Mouse (Mus musculus): Measurements from ENCODE around the gene Tbata. TPM values are rescaled to one million over a fixed set of nuclear protein-coding genes. Genes with fewer than 3 reads are reported as not detected.

Tbata gene
- polyA plus RNA-seq (2014; fragmentation: Illumina TruSeq; extraction: RNeasy Lipid Tissue Mini Kit (QIAGEN cat#74804); ENCODE audit: low read depth, low replicate concordance): 5.4 TPM

GRCm38 (mm10) chr10:61171654-61172053 is at the start of gene Tbata:
Gene Tbata (plus strand): TSS chr10:61171954.

GRCm38 (mm10) chr10:61147157-61148040 is 24.4 kb upstream of the Tbata start, which contains the start of gene Sgpl1:
Gene Sgpl1 (minus strand): TSS chr10:61147703.

Other genes with a start within 250 kb of the Tbata start
- 68.7 TPM for gene Pcbd1, start 82.6 kb upstream of the Tbata start, polyA plus RNA-seq (2014; fragmentation: Illumina TruSeq; extraction: RNeasy Lipid Tissue Mini Kit (QIAGEN cat#74804); ENCODE audit: low read depth, low replicate concordance)
- gene Sgpl1, start 24.3 kb upstream of the Tbata start, polyA plus RNA-seq (2014; fragmentation: Illumina TruSeq; extraction: RNeasy Lipid Tissue Mini Kit (QIAGEN cat#74804); ENCODE audit: low read depth, low replicate concordance): 58.3 TPM
- 2.8 TPM for gene Adamts14, start 101.5 kb downstream of the Tbata start, polyA plus RNA-seq (2014; fragmentation: Illumina TruSeq; extraction: RNeasy Lipid Tissue Mini Kit (QIAGEN cat#74804); ENCODE audit: low read depth, low replicate concordance)
- 0.51 TPM for gene Prf1, start 125.9 kb downstream of the Tbata start, polyA plus RNA-seq (2014; fragmentation: Illumina TruSeq; extraction: RNeasy Lipid Tissue Mini Kit (QIAGEN cat#74804); ENCODE audit: low read depth, low replicate concordance)
- 8.1 TPM for gene Pald1, start 211.6 kb downstream of the Tbata start, polyA plus RNA-seq (2014; fragmentation: Illumina TruSeq; extraction: RNeasy Lipid Tissue Mini Kit (QIAGEN cat#74804); ENCODE audit: low read depth, low replicate concordance)
- not detected for gene Nodal, start 246.0 kb downstream of the Tbata start, polyA plus RNA-seq (2014; fragmentation: Illumina TruSeq; extraction: RNeasy Lipid Tissue Mini Kit (QIAGEN cat#74804); ENCODE audit: low read depth, low replicate concordance)

Data from adipose tissue, adult 10 weeks (tissue).